In genomic region chr15:12340536-12341400, GRCm38 (mm10) we compare ENCODE assay signal across 17 mouse cellular contexts. TPM values are rescaled to one million over a fixed set of nuclear protein-coding genes. Genes with fewer than 3 reads are reported as not detected.
DNase-seq lines count a peak whose midpoint lies in the region; ATAC-seq lines count a peak whose summit lies in the region.
"Had no signal": no experiment of that assay in that cellular context is flagged by ENCODE, and none has a peak within 500 bp of the region (broad histone marks: within the 10 kb centered on the region; RNA-seq: fewer than 3 reads in every experiment).

No protein-coding gene starts in this region.

- peak overlapping the region; percentile 85 for H3K27ac ChIP-seq in forebrain, embryonic 10.5 days
- H3K27ac ChIP-seq in forebrain, embryonic 14.5 days (ENCODE audit: low read depth, low read length): no peak overlapping the region
- peak overlapping the region; percentile 42; the same call in 1 of the 2 replicates for H3K27ac ChIP-seq in limb, embryonic 12.5 days
- no peak overlapping the region for H3K27ac ChIP-seq in limb, embryonic 10.5 days
- H3K27ac ChIP-seq in intestine, embryonic 16.5 days (ENCODE audit: low read length): no peak overlapping the region
- 0 out of 2 replicates have a peak overlapping the region, but pooled peaks have one; percentile 8 for H3K27ac ChIP-seq in midbrain, embryonic 12.5 days (replicated peaks)
- H3K27ac ChIP-seq: embryonic facial prominence, embryonic 13.5 days; hindbrain, embryonic 14.5 days had no signal

- peaks cover 40% of the 10 kb centered on the region for H3K36me3 ChIP-seq in forebrain, embryonic 10.5 days (replicated peaks)
- H3K36me3 ChIP-seq in forebrain, embryonic 14.5 days (ENCODE audit: control insufficient read depth, insufficient read depth, low read length): peaks cover 10% of the 10 kb centered on the region
- peaks cover 35% of the 10 kb centered on the region for H3K36me3 ChIP-seq in limb, embryonic 12.5 days
- H3K36me3 ChIP-seq in limb, embryonic 10.5 days: peaks cover 49% of the 10 kb centered on the region
- H3K36me3 ChIP-seq in intestine, embryonic 16.5 days (ENCODE audit: control insufficient read depth, insufficient read depth, low read length): no peaks in the 10 kb centered on the region; the same call in 1 of the 2 replicates
- H3K36me3 ChIP-seq in midbrain, embryonic 12.5 days: peaks cover 24% of the 10 kb centered on the region; the same call in 1 of the 2 replicates

- peaks cover 37% of the 10 kb centered on the region for H3K4me1 ChIP-seq in forebrain, embryonic 10.5 days
- peaks cover 3% of the 10 kb centered on the region; the same call in 1 of the 2 replicates for H3K4me1 ChIP-seq in forebrain, embryonic 14.5 days (ENCODE audit: control insufficient read depth, insufficient read depth, low read length)
- H3K4me1 ChIP-seq in limb, embryonic 12.5 days (replicated peaks): peaks cover 17% of the 10 kb centered on the region
- H3K4me1 ChIP-seq in limb, embryonic 10.5 days: no peaks in the 10 kb centered on the region
- H3K4me1 ChIP-seq in intestine, embryonic 16.5 days (ENCODE audit: control insufficient read depth, insufficient read depth, low read length): peaks cover 4% of the 10 kb centered on the region
- H3K4me1 ChIP-seq in midbrain, embryonic 12.5 days: peaks cover 12% of the 10 kb centered on the region

- H3K4me3 ChIP-seq in forebrain, embryonic 10.5 days: peak overlapping the region; percentile 32; the same call in 1 of the 2 replicates
- H3K4me3 ChIP-seq in forebrain, embryonic 14.5 days (ENCODE audit: low read depth, low read length): no peak overlapping the region
- H3K4me3 ChIP-seq in limb, embryonic 12.5 days (replicated peaks): no peak overlapping the region
- H3K4me3 ChIP-seq in limb, embryonic 10.5 days: no peak overlapping the region
- H3K4me3 ChIP-seq in intestine, embryonic 16.5 days (ENCODE audit: low read length): no peak overlapping the region
- H3K4me3 ChIP-seq in midbrain, embryonic 12.5 days: no peak overlapping the region
- H3K4me3 ChIP-seq: embryonic facial prominence, embryonic 13.5 days had no signal

- DNase-seq in forebrain, embryonic 10.5 days (ENCODE audit: extremely low spot score, low spot score): no peak
- DNase-seq in forebrain, embryonic 14.5 days (ENCODE audit: low spot score): no peak
- DNase-seq in limb, embryonic 10.5 days (ENCODE audit: low spot score): no peak
- DNase-seq in layer of hippocampus, adult 8-10 months (ENCODE audit: low spot score in 2 of 2): no peak
- DNase-seq in testis, postnatal 14 days (ENCODE audit: low spot score): no peak
- DNase-seq: cerebellum, adult 9-10 months; layer of hippocampus, adult 9-11 months; lung, postnatal 10 days; right cerebral cortex, postnatal 25 days; thymus, postnatal 4 days had no signal

- no peaks in the 10 kb centered on the region for H3K9me3 ChIP-seq in forebrain, embryonic 10.5 days
- no peaks in the 10 kb centered on the region for H3K9me3 ChIP-seq in forebrain, embryonic 14.5 days (replicated peaks; ENCODE audit: control insufficient read depth, low read length)
- H3K9me3 ChIP-seq in limb, embryonic 12.5 days: no peaks in the 10 kb centered on the region
- H3K9me3 ChIP-seq in limb, embryonic 10.5 days (replicated peaks): no peaks in the 10 kb centered on the region
- no peaks in the 10 kb centered on the region for H3K9me3 ChIP-seq in intestine, embryonic 16.5 days (ENCODE audit: control insufficient read depth, low read length)
- H3K9me3 ChIP-seq in midbrain, embryonic 12.5 days: no peaks in the 10 kb centered on the region
- H3K9me3 ChIP-seq: embryonic facial prominence, embryonic 13.5 days had no signal

- whole genome bisulfite sequencing in forebrain, embryonic 10.5 days: 43% methylated on average over 5 of the region's 5 CpGs
- 25% methylated on average over 5 of the region's 5 CpGs for WGBS in forebrain, embryonic 14.5 days
- 69% methylated on average over 5 of the region's 5 CpGs for WGBS in limb, embryonic 12.5 days
- 88% methylated on average over 5 of the region's 5 CpGs for WGBS in limb, embryonic 10.5 days
- WGBS in intestine, embryonic 16.5 days: 65% methylated on average over 5 of the region's 5 CpGs
- WGBS in midbrain, embryonic 12.5 days: 35% methylated on average over 5 of the region's 5 CpGs

- H3K4me2 ChIP-seq in forebrain, embryonic 14.5 days (ENCODE audit: low read length): no peak overlapping the region
- H3K4me2 ChIP-seq in limb, embryonic 12.5 days: no peak overlapping the region
- H3K4me2 ChIP-seq in intestine, embryonic 16.5 days (ENCODE audit: low read depth, low read length): no peak overlapping the region
- no peak overlapping the region for H3K4me2 ChIP-seq in midbrain, embryonic 12.5 days (replicated peaks)
- H3K4me2 ChIP-seq: embryonic facial prominence, embryonic 13.5 days; heart, embryonic 11.5 days; hindbrain, embryonic 14.5 days had no signal

- H3K27me3 ChIP-seq in forebrain, embryonic 10.5 days (ENCODE audit: poor library complexity, severe bottlenecking): no peaks in the 10 kb centered on the region
- H3K27me3 ChIP-seq in forebrain, embryonic 14.5 days (replicated peaks; ENCODE audit: control insufficient read depth, insufficient read depth, low read length): no peaks in the 10 kb centered on the region
- H3K27me3 ChIP-seq in limb, embryonic 12.5 days: no peaks in the 10 kb centered on the region
- no peaks in the 10 kb centered on the region for H3K27me3 ChIP-seq in limb, embryonic 10.5 days (ENCODE audit: low read depth, poor library complexity, severe bottlenecking)
- no peaks in the 10 kb centered on the region for H3K27me3 ChIP-seq in intestine, embryonic 16.5 days (replicated peaks; ENCODE audit: control insufficient read depth, insufficient read depth, low read length)
- no peaks in the 10 kb centered on the region for H3K27me3 ChIP-seq in midbrain, embryonic 12.5 days
- H3K27me3 ChIP-seq: embryonic facial prominence, embryonic 13.5 days had no signal

- H3K9ac ChIP-seq in forebrain, embryonic 14.5 days (ENCODE audit: low read length): no peak overlapping the region
- no peak overlapping the region for H3K9ac ChIP-seq in limb, embryonic 12.5 days (replicated peaks)
- H3K9ac ChIP-seq in intestine, embryonic 16.5 days (ENCODE audit: low read depth, low read length): no peak overlapping the region
- H3K9ac ChIP-seq in midbrain, embryonic 12.5 days (replicated peaks): no peak overlapping the region
- H3K9ac ChIP-seq: embryonic facial prominence, embryonic 13.5 days; hindbrain, embryonic 14.5 days had no signal

- no peak for ATAC-seq in forebrain, embryonic 14.5 days
- ATAC-seq in limb, embryonic 12.5 days (ENCODE audit: insufficient number of reproducible peaks, insufficient read depth, low FRiP score, low TSS enrichment, low read depth): no peak
- 0 out of 2 replicates have a peak, but pooled peaks have one; percentile 21 for ATAC-seq in intestine, embryonic 16.5 days
- no peak for ATAC-seq in midbrain, embryonic 12.5 days (ENCODE audit: low FRiP score, low read depth)

RNA-seq across cellular contexts. Expression of gene 1810049J17Rik, which starts 19.1 kb away (rescaled TPM):
- polyA plus RNA-seq in forebrain, embryonic 10.5 days (2016; fragmentation: Nextera tagmentation; extraction: Ambion mirVana): 1.4 TPM in 1 of 2 replicates, not detected in the other
- 1.2 and 1.6 TPM in 2 replicates for polyA plus RNA-seq in forebrain, embryonic 14.5 days (2014; fragmentation: Nextera tagmentation; extraction: Ambion mirVana)
- polyA plus RNA-seq in limb, embryonic 12.5 days (2016; fragmentation: Nextera tagmentation; extraction: Ambion mirVana): 0.94 TPM in 1 of 2 replicates, not detected in the other
- 0.68 and 1.4 TPM in 2 replicates for polyA plus RNA-seq in limb, embryonic 10.5 days (2016; fragmentation: Nextera tagmentation; extraction: Ambion mirVana)
- 0.81 and 2.1 TPM in 2 replicates for polyA plus RNA-seq in intestine, embryonic 16.5 days (2015; fragmentation: Nextera tagmentation; extraction: Ambion mirVana)
- polyA plus RNA-seq in midbrain, embryonic 12.5 days (2016; fragmentation: Nextera tagmentation; extraction: Ambion mirVana): 0.75 TPM in 1 of 2 replicates, not detected in the other
- 1 to 10 TPM in 1 of 4 experiments, not detected in 3; 1.6 TPM for total RNA-seq in layer of hippocampus, adult 8-10 months (2022)
- total RNA-seq: neutrophil, adult 5-6 weeks had no signal
- polyA plus RNA-seq: embryonic facial prominence, embryonic 13.5 days; heart, embryonic 11.5 days had no signal

RNA-seq across cellular contexts. Expression of gene Golph3, which starts 19.5 kb away (rescaled TPM):
- polyA plus RNA-seq in forebrain, embryonic 10.5 days (2016; fragmentation: Nextera tagmentation; extraction: Ambion mirVana): 67.3 and 68.7 TPM in 2 replicates
- 83.0 and 88.5 TPM in 2 replicates for polyA plus RNA-seq in forebrain, embryonic 14.5 days (2014; fragmentation: Nextera tagmentation; extraction: Ambion mirVana)
- 97.0 and 97.8 TPM in 2 replicates for polyA plus RNA-seq in limb, embryonic 12.5 days (2016; fragmentation: Nextera tagmentation; extraction: Ambion mirVana)
- 65.9 and 75.5 TPM in 2 replicates for polyA plus RNA-seq in limb, embryonic 10.5 days (2016; fragmentation: Nextera tagmentation; extraction: Ambion mirVana)
- polyA plus RNA-seq in intestine, embryonic 16.5 days (2015; fragmentation: Nextera tagmentation; extraction: Ambion mirVana): 66.9 and 74.3 TPM in 2 replicates
- 94.8 and 98.4 TPM in 2 replicates for polyA plus RNA-seq in midbrain, embryonic 12.5 days (2016; fragmentation: Nextera tagmentation; extraction: Ambion mirVana)
- 10 to 100 TPM; 80.3 to 88.4 (median 83.4) TPM for total RNA-seq in layer of hippocampus, adult 8-10 months (2022)

Comparison
In these comparisons a context has a peak if more than half of its experiments do, and no peak if none do; other contexts are left out.
1. H3K27ac ChIP-seq: peak in forebrain, embryonic 10.5 days (single experiment), limb, embryonic 12.5 days (single experiment) and midbrain, embryonic 12.5 days (single experiment); none in forebrain, embryonic 14.5 days (single experiment), limb, embryonic 10.5 days (single experiment) and intestine, embryonic 16.5 days (single experiment).